In the genomic region with DNA sequence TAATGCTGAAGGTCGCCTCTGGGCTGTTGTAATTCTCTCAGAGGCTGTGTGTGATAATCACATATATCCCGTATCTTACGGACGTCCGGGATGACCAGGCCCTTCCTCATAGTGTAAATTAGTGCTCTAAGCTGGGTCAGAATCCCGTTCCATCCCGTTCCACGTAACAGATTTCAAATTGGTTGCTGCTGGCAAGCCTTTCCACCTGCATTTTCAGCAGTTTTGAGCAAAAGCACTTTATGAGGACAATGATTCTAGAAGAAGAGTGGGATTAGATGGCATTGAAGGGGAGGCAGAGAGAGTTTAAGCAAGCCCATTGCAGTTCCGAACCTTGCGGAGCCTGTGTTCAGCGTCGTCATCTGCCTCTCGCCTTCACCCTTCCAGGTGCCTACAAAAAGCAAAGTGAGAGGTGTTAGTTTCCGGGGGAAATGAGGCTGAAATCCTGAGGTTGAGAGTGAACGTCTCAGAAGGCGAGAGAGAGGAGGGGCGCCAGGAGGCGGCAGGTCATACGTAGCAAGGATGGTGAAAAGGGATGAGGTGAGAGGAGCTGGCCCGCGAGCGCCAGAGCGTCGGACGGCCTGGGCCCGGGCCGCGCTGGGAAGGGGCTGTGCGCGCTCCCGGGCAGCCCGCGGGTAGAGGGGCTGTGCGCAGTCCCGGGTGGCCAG, we compare ENCODE assay signal across 8 mouse cellular contexts. TPM values are rescaled to one million over a fixed set of nuclear protein-coding genes. Genes with fewer than 3 reads are reported as not detected.
A peak's percentile ranks its signal among the peaks of the same experiment; 100 is the strongest.
DNase-seq lines count a peak whose midpoint lies in the region; ATAC-seq and TF ChIP-seq lines count a peak whose summit lies in the region.

No protein-coding gene starts in this region.

- peak overlapping the region; percentile 66 for H3K9ac ChIP-seq in forebrain, embryonic 14.5 days (ENCODE audit: low read length)
- peak overlapping the region; percentile 85 for H3K9ac ChIP-seq in limb, embryonic 11.5 days (ENCODE audit: low read length)
- H3K9ac ChIP-seq in neural tube, embryonic 13.5 days, result peak overlapping the region; percentile 77

- H3K27ac ChIP-seq in cerebellum, adult 2 months (ENCODE audit: insufficient read depth, low read length), result peak overlapping the region; percentile 44
- peak overlapping the region; percentile 83 for H3K27ac ChIP-seq in forebrain, embryonic 14.5 days (ENCODE audit: low read depth, low read length)
- H3K27ac ChIP-seq in limb, embryonic 11.5 days (replicated peaks; ENCODE audit: low read depth, low read length), result peak overlapping the region; percentile 85
- H3K27ac ChIP-seq in neural tube, embryonic 13.5 days (replicated peaks), result peak overlapping the region; percentile 93

- no peak for DNase-seq in cerebellum, adult 2 months
- peak; percentile 3 for DNase-seq in retina, adult 2 months (ENCODE audit: low read depth, low spot score)
- no peak for DNase-seq in retina, postnatal 1 day
- peak; percentile 24 for DNase-seq in forebrain, embryonic 14.5 days (ENCODE audit: low spot score)
- no peak for DNase-seq in limb, embryonic 11.5 days (ENCODE audit: low spot score)
- no peak for DNase-seq in right cerebral cortex, postnatal 25 days

- H3K4me1 ChIP-seq in cerebellum, adult 2 months (ENCODE audit: control insufficient read depth, insufficient read depth, low read length), result no peaks in the 10 kb centered on the region
- H3K4me1 ChIP-seq in forebrain, embryonic 14.5 days (ENCODE audit: control insufficient read depth, insufficient read depth, low read length), result peaks cover 5% of the 10 kb centered on the region; the same call in 1 of the 2 replicates
- H3K4me1 ChIP-seq in limb, embryonic 11.5 days (ENCODE audit: control insufficient read depth, insufficient read depth, low read length), result no peaks in the 10 kb centered on the region
- H3K4me1 ChIP-seq in neural tube, embryonic 13.5 days (replicated peaks), result peaks cover 23% of the 10 kb centered on the region

- no peak for TF ChIP-seq POLR2A in cerebellum, adult 2 months (IDR thresholded peaks at IDR 0.05; ENCODE audit: borderline replicate concordance, insufficient read depth, low read length)

- H3K27me3 ChIP-seq in cerebellum, adult 2 months (ENCODE audit: control insufficient read depth, insufficient read depth, low read length), result no peaks in the 10 kb centered on the region
- H3K27me3 ChIP-seq in forebrain, embryonic 14.5 days (replicated peaks; ENCODE audit: control insufficient read depth, insufficient read depth, low read length), result no peaks in the 10 kb centered on the region
- H3K27me3 ChIP-seq in limb, embryonic 11.5 days (ENCODE audit: control insufficient read depth, insufficient read depth, low read length), result no peaks in the 10 kb centered on the region
- H3K27me3 ChIP-seq in neural tube, embryonic 13.5 days, result no peaks in the 10 kb centered on the region

- ATAC-seq in cerebellum, adult (ENCODE audit: insufficient number of reproducible peaks, low FRiP score, low TSS enrichment), result no peak; the same call in 1 of the 2 replicates
- peak; percentile 77 for ATAC-seq in forebrain, embryonic 14.5 days
- ATAC-seq in limb, embryonic 11.5 days (ENCODE audit: insufficient number of reproducible peaks, low FRiP score, low TSS enrichment, low read depth), result peak; percentile 86; the same call in 1 of the 2 replicates
- ATAC-seq in neural tube, embryonic 13.5 days (ENCODE audit: low read depth), result peak; percentile 90

- 1% methylated on average over 35 of the region's 35 CpGs for WGBS in cerebellum, adult 2 months
- WGBS in forebrain, embryonic 14.5 days, result under 1% methylated on average over 35 of the region's 35 CpGs
- WGBS in limb, embryonic 11.5 days, result 2% methylated on average over 29 of the region's 35 CpGs
- WGBS in neural tube, embryonic 13.5 days, result under 1% methylated on average over 35 of the region's 35 CpGs

- H3K36me3 ChIP-seq in forebrain, embryonic 14.5 days (ENCODE audit: control insufficient read depth, insufficient read depth, low read length), result no peaks in the 10 kb centered on the region
- H3K36me3 ChIP-seq in limb, embryonic 11.5 days (ENCODE audit: control insufficient read depth, insufficient read depth, low read length), result no peaks in the 10 kb centered on the region; the same call in 1 of the 2 replicates
- no peaks in the 10 kb centered on the region for H3K36me3 ChIP-seq in neural tube, embryonic 13.5 days

- no peak for TF ChIP-seq CTCF in cerebellum, adult 2 months (IDR thresholded peaks at IDR 0.05; ENCODE audit: borderline replicate concordance, insufficient read depth, low read depth, low read length)

- H3K4me2 ChIP-seq in forebrain, embryonic 14.5 days (ENCODE audit: low read length), result peak overlapping the region; percentile 63
- H3K4me2 ChIP-seq in limb, embryonic 11.5 days (ENCODE audit: low read depth, severe bottlenecking), result peak overlapping the region; percentile 74
- peak overlapping the region; percentile 65 for H3K4me2 ChIP-seq in neural tube, embryonic 13.5 days

- H3K9me3 ChIP-seq in forebrain, embryonic 14.5 days (replicated peaks; ENCODE audit: control insufficient read depth, low read length), result no peaks in the 10 kb centered on the region
- no peaks in the 10 kb centered on the region for H3K9me3 ChIP-seq in limb, embryonic 11.5 days (ENCODE audit: control insufficient read depth, low read length)
- no peaks in the 10 kb centered on the region for H3K9me3 ChIP-seq in neural tube, embryonic 13.5 days

- H3K4me3 ChIP-seq in cerebellum, adult 2 months (replicated peaks; ENCODE audit: insufficient read depth, low read depth, low read length), result peak overlapping the region; percentile 62
- H3K4me3 ChIP-seq in forebrain, embryonic 14.5 days (ENCODE audit: low read depth, low read length), result peak overlapping the region; percentile 72
- H3K4me3 ChIP-seq in limb, embryonic 11.5 days (ENCODE audit: low read depth, low read length), result peak overlapping the region; percentile 66
- H3K4me3 ChIP-seq in neural tube, embryonic 13.5 days, result peak overlapping the region; percentile 69

RNA-seq across cellular contexts. Expression of gene Paip2b, which starts 0.5 kb away (rescaled TPM):
- 53.5 and 55.7 TPM in 2 replicates for polyA plus RNA-seq in cerebellum, adult 2 months (2012; rRNA removed)
- polyA plus RNA-seq in forebrain, embryonic 14.5 days (2014; fragmentation: Nextera tagmentation; extraction: Ambion mirVana), result 30.1 and 32.0 TPM in 2 replicates
- polyA plus RNA-seq in limb, embryonic 11.5 days (2014; fragmentation: Nextera tagmentation; extraction: Ambion mirVana), result 18.5 and 24.1 TPM in 2 replicates
- 23.2 and 23.9 TPM in 2 replicates for polyA plus RNA-seq in neural tube, embryonic 13.5 days (2015; fragmentation: Nextera tagmentation; extraction: Ambion mirVana)

RNA-seq across cellular contexts. Expression of gene Zfp638, which starts 35.8 kb away (rescaled TPM):
- polyA plus RNA-seq in cerebellum, adult 2 months (2012; rRNA removed), result 59.6 and 62.7 TPM in 2 replicates
- 91.4 and 114 TPM in 2 replicates for polyA plus RNA-seq in forebrain, embryonic 14.5 days (2014; fragmentation: Nextera tagmentation; extraction: Ambion mirVana)
- polyA plus RNA-seq in limb, embryonic 11.5 days (2014; fragmentation: Nextera tagmentation; extraction: Ambion mirVana), result 84.2 and 93.5 TPM in 2 replicates
- 77.2 and 84.7 TPM in 2 replicates for polyA plus RNA-seq in neural tube, embryonic 13.5 days (2015; fragmentation: Nextera tagmentation; extraction: Ambion mirVana)

RNA-seq across cellular contexts. Expression of gene Nagk, which starts 36.3 kb away (rescaled TPM):
- polyA plus RNA-seq in cerebellum, adult 2 months (2012; rRNA removed), result 22.2 and 23.6 TPM in 2 replicates
- 78.5 and 85.9 TPM in 2 replicates for polyA plus RNA-seq in forebrain, embryonic 14.5 days (2014; fragmentation: Nextera tagmentation; extraction: Ambion mirVana)
- 23.6 and 25.8 TPM in 2 replicates for polyA plus RNA-seq in limb, embryonic 11.5 days (2014; fragmentation: Nextera tagmentation; extraction: Ambion mirVana)
- 86.3 and 91.3 TPM in 2 replicates for polyA plus RNA-seq in neural tube, embryonic 13.5 days (2015; fragmentation: Nextera tagmentation; extraction: Ambion mirVana)

RNA-seq across cellular contexts. Expression of gene Tex261, which starts 55.5 kb away (rescaled TPM):
- polyA plus RNA-seq in cerebellum, adult 2 months (2012; rRNA removed), result 73.1 and 80.1 TPM in 2 replicates
- 63.5 and 76.4 TPM in 2 replicates for polyA plus RNA-seq in forebrain, embryonic 14.5 days (2014; fragmentation: Nextera tagmentation; extraction: Ambion mirVana)
- 62.2 and 63.8 TPM in 2 replicates for polyA plus RNA-seq in limb, embryonic 11.5 days (2014; fragmentation: Nextera tagmentation; extraction: Ambion mirVana)
- 66.4 and 66.7 TPM in 2 replicates for polyA plus RNA-seq in neural tube, embryonic 13.5 days (2015; fragmentation: Nextera tagmentation; extraction: Ambion mirVana)

Comparison
In these comparisons a context has a peak if more than half of its experiments do, and no peak if none do; other contexts are left out.
1. DNase-seq: peak in retina, adult 2 months (single experiment) and forebrain, embryonic 14.5 days (single experiment); none in cerebellum, adult 2 months (0 of 2), retina, postnatal 1 day (single experiment), limb, embryonic 11.5 days (single experiment) and right cerebral cortex, postnatal 25 days (single experiment).
2. Peak in every context shown above with its lines, with median percentiles within 50 percentile points of each other: H3K27ac ChIP-seq, H3K4me3 ChIP-seq, H3K4me2 ChIP-seq and H3K9ac ChIP-seq.